Mouse (Mus musculus): ENCODE results near the gene Tec.
A peak's percentile ranks its signal among the peaks of the same experiment; 100 is the strongest.

Tec gene

GRCm38 (mm10) chr5:72868091-72868875 is at the start of gene Tec:
TSS of gene Tec (minus strand) at chr5:72868483.
- DNase-seq (ENCODE audit: low read depth, low spot score), result peak; percentile 91
- no peaks in the 10 kb centered on the region for H3K36me3 ChIP-seq (ENCODE audit: control insufficient read depth, insufficient read depth, low read length, poor library complexity, severe bottlenecking)
- no peaks in the 10 kb centered on the region for H3K27me3 ChIP-seq (ENCODE audit: control insufficient read depth, insufficient read depth, low read length, poor library complexity, severe bottlenecking)

GRCm38 (mm10) chr5:72916851-72917250 is 48.6 kb upstream of the Tec start:
- H3K36me3 ChIP-seq (ENCODE audit: control insufficient read depth, insufficient read depth, low read length, poor library complexity, severe bottlenecking), result no peaks in the 10 kb centered on the region
- peak; percentile 19 for DNase-seq (ENCODE audit: low read depth, low spot score)
- no peaks in the 10 kb centered on the region for H3K27me3 ChIP-seq (ENCODE audit: control insufficient read depth, insufficient read depth, low read length, poor library complexity, severe bottlenecking)

GRCm38 (mm10) chr5:72916048-72916447 is 47.8 kb upstream of the Tec start:
- Histone ChIP-seq H3K27me3 (ENCODE audit: control insufficient read depth, insufficient read depth, low read length, poor library complexity, severe bottlenecking) (no peaks in the 10 kb centered on the region), H3K36me3 (ENCODE audit: control insufficient read depth, insufficient read depth, low read length, poor library complexity, severe bottlenecking) (no peaks in the 10 kb centered on the region)
- DNase-seq (ENCODE audit: low read depth, low spot score), result no peak

GRCm38 (mm10) chr5:72914633-72915561 is 46.6 kb upstream of the Tec start:
- H3K36me3 ChIP-seq (ENCODE audit: control insufficient read depth, insufficient read depth, low read length, poor library complexity, severe bottlenecking), result no peaks in the 10 kb centered on the region
- DNase-seq (ENCODE audit: low read depth, low spot score), result peak; percentile 38

GRCm38 (mm10) chr5:72913648-72914557 is 45.6 kb upstream of the Tec start, which contains the start of gene Slain2:
TSS of gene Slain2 (plus strand) at chr5:72914304.
- H3K36me3 ChIP-seq (ENCODE audit: control insufficient read depth, insufficient read depth, low read length, poor library complexity, severe bottlenecking), result no peaks in the 10 kb centered on the region
- peak; percentile 99 for DNase-seq (ENCODE audit: low read depth, low spot score)
- no peaks in the 10 kb centered on the region for H3K27me3 ChIP-seq (ENCODE audit: control insufficient read depth, insufficient read depth, low read length, poor library complexity, severe bottlenecking)

More at GRCm38 (mm10) chr5:72914633-72915561, 46.6 kb upstream of the Tec start:
- no peaks in the 10 kb centered on the region for H3K27me3 ChIP-seq (ENCODE audit: control insufficient read depth, insufficient read depth, low read length, poor library complexity, severe bottlenecking)

GRCm38 (mm10) chr5:72911284-72911683 is 43.0 kb upstream of the Tec start:
- DNase-seq (ENCODE audit: low read depth, low spot score), result no peak
- Histone ChIP-seq H3K36me3 (ENCODE audit: control insufficient read depth, insufficient read depth, low read length, poor library complexity, severe bottlenecking) (no peaks in the 10 kb centered on the region), H3K27me3 (ENCODE audit: control insufficient read depth, insufficient read depth, low read length, poor library complexity, severe bottlenecking) (no peaks in the 10 kb centered on the region)

DNA sequence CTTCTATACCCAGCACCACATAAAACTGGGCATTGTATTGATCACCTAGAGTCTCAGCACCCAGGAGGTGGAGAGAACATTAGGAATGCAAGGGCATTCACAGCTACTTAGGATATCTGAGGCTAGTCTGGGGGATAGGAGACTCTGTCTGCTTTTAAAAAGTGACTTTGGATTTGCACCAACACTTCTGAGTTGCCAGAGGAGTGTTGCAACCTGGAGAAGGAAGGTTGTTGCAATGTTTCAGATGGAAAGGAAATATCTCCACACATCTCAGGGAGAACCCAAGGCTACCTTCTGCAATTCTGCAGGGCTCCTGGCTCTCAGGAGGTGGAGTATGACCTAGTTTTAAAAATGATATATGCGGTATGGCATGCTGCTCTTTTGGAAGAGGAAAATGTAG is 42.1 kb upstream of the Tec start:
- H3K36me3 ChIP-seq (ENCODE audit: control insufficient read depth, insufficient read depth, low read length, poor library complexity, severe bottlenecking), result no peaks in the 10 kb centered on the region
- no peaks in the 10 kb centered on the region for H3K27me3 ChIP-seq (ENCODE audit: control insufficient read depth, insufficient read depth, low read length, poor library complexity, severe bottlenecking)
- no peak for DNase-seq (ENCODE audit: low read depth, low spot score)

- DNase-seq (ENCODE audit: low read depth, low spot score), result no peak
- Histone ChIP-seq H3K27me3 (ENCODE audit: control insufficient read depth, insufficient read depth, low read length, poor library complexity, severe bottlenecking) (no peaks in the 10 kb centered on the region), H3K36me3 (ENCODE audit: control insufficient read depth, insufficient read depth, low read length, poor library complexity, severe bottlenecking) (no peaks in the 10 kb centered on the region)
Measured at GRCm38 (mm10) chr5:72909363-72909762, 41.1 kb upstream of the Tec start.

DNA sequence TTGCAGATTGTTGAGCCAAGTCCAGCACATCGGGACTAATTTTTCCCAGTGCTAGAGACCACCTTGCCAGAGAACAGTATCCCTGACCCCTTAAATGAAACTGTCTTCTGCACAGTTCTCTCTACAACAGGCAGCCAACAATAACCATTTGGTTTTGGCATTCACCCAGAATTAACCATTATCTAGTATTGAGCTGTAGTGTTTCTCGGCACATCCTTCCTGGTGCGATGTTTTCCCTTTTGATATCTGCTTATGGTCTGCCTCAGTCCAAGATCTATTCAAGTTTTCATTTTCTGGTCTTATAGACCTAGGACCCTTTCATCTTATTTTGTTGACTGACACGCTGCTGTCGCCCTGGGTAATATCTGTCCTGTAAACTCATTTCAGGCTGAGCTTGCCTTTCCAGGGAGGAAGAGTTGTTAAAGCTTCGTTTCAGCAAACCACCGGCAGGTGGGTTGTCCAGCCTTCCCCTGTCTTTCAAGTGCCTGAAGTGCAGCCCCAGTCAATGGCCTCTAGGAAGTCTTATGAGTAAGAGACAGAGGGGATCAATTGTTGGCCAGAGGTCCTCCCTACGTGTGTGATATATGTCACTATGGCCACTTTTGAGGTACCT is 40.1 kb upstream of the Tec start:
- Histone ChIP-seq H3K36me3 (ENCODE audit: control insufficient read depth, insufficient read depth, low read length, poor library complexity, severe bottlenecking) (no peaks in the 10 kb centered on the region), H3K27me3 (ENCODE audit: control insufficient read depth, insufficient read depth, low read length, poor library complexity, severe bottlenecking) (no peaks in the 10 kb centered on the region)
- no peak for DNase-seq (ENCODE audit: low read depth, low spot score)

DNA sequence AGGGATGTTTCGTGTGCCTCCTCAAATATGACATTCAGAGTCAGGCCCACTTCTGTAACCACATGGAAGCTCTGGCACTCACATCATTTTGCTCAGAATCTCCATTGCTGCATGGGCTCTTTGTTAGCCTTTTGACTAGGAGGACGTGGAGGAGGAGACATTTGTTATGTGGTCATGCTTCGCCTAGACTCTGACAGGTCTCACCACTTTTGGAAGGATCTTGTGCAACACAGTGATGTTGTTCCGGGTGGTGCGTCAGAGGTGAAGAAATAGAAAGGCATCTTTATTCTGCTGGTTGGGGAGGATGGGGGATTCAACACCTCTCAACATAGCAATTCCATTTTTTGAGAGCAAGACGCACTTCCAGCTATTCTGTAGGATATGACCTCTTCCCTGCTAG is 39.1 kb upstream of the Tec start:
- Histone ChIP-seq H3K27me3 (ENCODE audit: control insufficient read depth, insufficient read depth, low read length, poor library complexity, severe bottlenecking) (no peaks in the 10 kb centered on the region), H3K36me3 (ENCODE audit: control insufficient read depth, insufficient read depth, low read length, poor library complexity, severe bottlenecking) (no peaks in the 10 kb centered on the region)
- no peak for DNase-seq (ENCODE audit: low read depth, low spot score)

DNA sequence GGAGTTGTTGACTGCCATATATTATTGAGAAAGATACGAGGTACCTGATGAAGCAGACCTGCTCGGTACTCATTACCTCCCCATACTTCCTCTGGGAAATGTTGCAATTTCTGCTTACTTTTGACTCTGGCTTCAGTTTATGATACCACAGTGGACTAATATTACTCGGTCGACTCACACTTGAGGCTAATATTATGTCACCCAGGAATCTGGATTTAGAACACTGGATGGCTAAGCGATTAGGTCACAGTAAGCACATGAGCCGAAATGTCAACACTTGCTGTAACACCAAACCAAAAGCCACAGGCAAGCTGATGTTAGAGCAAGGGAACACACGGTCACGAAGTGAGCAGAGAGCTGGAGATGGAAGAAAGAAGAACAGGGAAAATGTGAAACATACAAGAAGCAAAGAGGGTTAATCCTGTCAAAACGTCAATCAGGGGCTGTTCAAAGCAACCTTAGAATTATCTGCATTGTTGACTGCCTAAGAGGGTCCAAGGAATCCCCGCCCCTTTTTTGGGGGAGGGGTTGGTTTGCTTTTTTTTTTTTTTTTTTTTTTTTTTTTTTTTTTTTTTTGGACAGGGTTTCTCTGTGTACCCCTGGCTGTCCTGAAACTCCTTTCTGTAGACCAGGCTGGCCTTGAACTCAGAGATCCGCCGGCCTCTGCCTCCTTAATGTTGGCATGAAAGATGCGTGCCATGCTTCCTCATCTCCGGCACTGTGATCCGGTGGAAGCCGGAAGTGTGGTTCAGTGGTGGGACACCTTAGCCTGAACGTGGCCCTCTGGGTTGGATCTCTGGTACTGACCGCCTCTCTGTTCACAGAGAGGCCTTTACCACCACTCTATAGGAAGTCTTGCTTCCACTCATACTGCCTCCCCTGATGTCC is 36.9 kb upstream of the Tec start:
- Histone ChIP-seq H3K36me3 (ENCODE audit: control insufficient read depth, insufficient read depth, low read length, poor library complexity, severe bottlenecking) (no peaks in the 10 kb centered on the region), H3K27me3 (ENCODE audit: control insufficient read depth, insufficient read depth, low read length, poor library complexity, severe bottlenecking) (no peaks in the 10 kb centered on the region)
- DNase-seq (ENCODE audit: low read depth, low spot score), result no peak

DNA sequence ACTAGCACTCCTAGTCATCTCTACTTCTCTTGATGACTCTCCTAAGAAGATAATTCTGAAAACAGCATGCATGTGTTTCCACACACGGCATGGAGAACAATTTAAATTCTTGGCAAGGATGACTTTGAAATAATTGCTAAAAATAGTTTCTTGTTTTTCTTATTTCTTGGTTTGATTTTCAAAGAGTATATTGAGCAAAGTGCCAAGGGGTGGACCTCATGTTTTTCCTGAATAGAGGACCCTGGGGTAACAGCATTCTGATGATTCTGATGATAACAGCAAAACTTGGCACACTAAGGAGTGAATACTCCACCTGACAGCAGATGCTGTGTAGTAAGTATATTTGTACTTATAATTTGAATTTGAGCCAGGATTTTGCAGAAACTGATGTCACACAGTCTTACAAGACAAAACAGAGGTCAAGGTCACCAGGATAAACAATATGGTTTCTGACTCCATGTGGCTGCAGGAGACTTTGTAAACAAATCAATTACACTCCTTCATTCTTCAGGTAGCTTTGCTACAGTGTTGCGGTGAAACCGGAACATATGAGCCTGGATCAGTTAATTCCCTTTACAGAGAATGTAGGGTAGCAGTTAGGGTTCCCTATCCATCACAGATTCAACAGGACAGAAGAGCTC is 34.7 kb upstream of the Tec start:
- no peaks in the 10 kb centered on the region for H3K36me3 ChIP-seq (ENCODE audit: control insufficient read depth, insufficient read depth, low read length, poor library complexity, severe bottlenecking)
- H3K27me3 ChIP-seq (ENCODE audit: control insufficient read depth, insufficient read depth, low read length, poor library complexity, severe bottlenecking), result no peaks in the 10 kb centered on the region
- DNase-seq (ENCODE audit: low read depth, low spot score), result no peak

- no peaks in the 10 kb centered on the region for H3K36me3 ChIP-seq (ENCODE audit: control insufficient read depth, insufficient read depth, low read length, poor library complexity, severe bottlenecking)
- no peaks in the 10 kb centered on the region for H3K27me3 ChIP-seq (ENCODE audit: control insufficient read depth, insufficient read depth, low read length, poor library complexity, severe bottlenecking)
- no peak for DNase-seq (ENCODE audit: low read depth, low spot score)
Measured at GRCm38 (mm10) chr5:72902312-72902711, 34.0 kb upstream of the Tec start.

Measured in splenic B cell, adult 2 months (primary cell).